8 mouse cellular contexts compared by ENCODE assay signal in genomic region chr11:118401760-118402280, GRCm38 (mm10). TPM values are rescaled to one million over a fixed set of nuclear protein-coding genes. Genes with fewer than 3 reads are reported as not detected.
DNase-seq lines count a peak whose midpoint lies in the region; ATAC-seq and TF ChIP-seq lines count a peak whose summit lies in the region.

Lgals3bp (minus strand) TSS chr11:118402092.

- no peak for TF ChIP-seq POLR2A in brain, embryonic 14.5 days (IDR thresholded peaks at IDR 0.05; ENCODE audit: borderline replicate concordance, extremely low read depth, insufficient read depth, insufficient read length, poor library complexity, severe bottlenecking)

- peaks cover 7% of the 10 kb centered on the region for H3K36me3 ChIP-seq in forebrain, embryonic 14.5 days (ENCODE audit: control insufficient read depth, insufficient read depth, low read length)
- peaks cover 15% of the 10 kb centered on the region for H3K36me3 ChIP-seq in forebrain, embryonic 12.5 days (replicated peaks)
- peaks cover 14% of the 10 kb centered on the region for H3K36me3 ChIP-seq in hindbrain, embryonic 14.5 days (replicated peaks; ENCODE audit: control insufficient read depth, insufficient read depth)
- no peaks in the 10 kb centered on the region for H3K36me3 ChIP-seq in lung, embryonic 16.5 days (ENCODE audit: control insufficient read depth, insufficient read depth, low read length)

- H3K9me3 ChIP-seq in forebrain, embryonic 14.5 days (replicated peaks; ENCODE audit: control insufficient read depth, low read length) = no peaks in the 10 kb centered on the region
- no peaks in the 10 kb centered on the region for H3K9me3 ChIP-seq in forebrain, embryonic 12.5 days
- H3K9me3 ChIP-seq in hindbrain, embryonic 14.5 days (ENCODE audit: control insufficient read depth, low read length) = no peaks in the 10 kb centered on the region
- H3K9me3 ChIP-seq in lung, embryonic 16.5 days (ENCODE audit: control insufficient read depth, low read length) = no peaks in the 10 kb centered on the region

- H3K27ac ChIP-seq in forebrain, embryonic 14.5 days (ENCODE audit: low read depth, low read length) = no peak within 1 kb of the TSS
- no peak within 1 kb of the TSS for H3K27ac ChIP-seq in forebrain, embryonic 12.5 days
- no peak within 1 kb of the TSS; the same call in 1 of the 2 replicates for H3K27ac ChIP-seq in hindbrain, embryonic 14.5 days
- peak within 1 kb of the TSS; percentile 38; the same call in 1 of the 2 replicates for H3K27ac ChIP-seq in lung, embryonic 16.5 days (ENCODE audit: low read length)

- H3K4me1 ChIP-seq in forebrain, embryonic 14.5 days (ENCODE audit: control insufficient read depth, insufficient read depth, low read length) = no peaks in the 10 kb centered on the region
- H3K4me1 ChIP-seq in forebrain, embryonic 12.5 days = no peaks in the 10 kb centered on the region; the same call in 1 of the 2 replicates
- H3K4me1 ChIP-seq in hindbrain, embryonic 14.5 days (replicated peaks; ENCODE audit: control insufficient read depth, insufficient read depth, low read length) = no peaks in the 10 kb centered on the region
- H3K4me1 ChIP-seq in lung, embryonic 16.5 days (replicated peaks; ENCODE audit: control insufficient read depth, insufficient read depth, low read length) = peaks cover 12% of the 10 kb centered on the region

- no peak within 1 kb of the TSS for H3K4me2 ChIP-seq in forebrain, embryonic 14.5 days (ENCODE audit: low read length)
- H3K4me2 ChIP-seq in forebrain, embryonic 12.5 days = no peak within 1 kb of the TSS
- H3K4me2 ChIP-seq in hindbrain, embryonic 14.5 days (replicated peaks) = no peak within 1 kb of the TSS
- H3K4me2 ChIP-seq in lung, embryonic 16.5 days (ENCODE audit: low read depth, low read length) = no peak within 1 kb of the TSS

- no peak within 1 kb of the TSS for H3K9ac ChIP-seq in forebrain, embryonic 14.5 days (ENCODE audit: low read length)
- H3K9ac ChIP-seq in forebrain, embryonic 12.5 days = no peak within 1 kb of the TSS
- H3K9ac ChIP-seq in hindbrain, embryonic 14.5 days = 0 out of 2 replicates have a peak within 1 kb of the TSS, but pooled peaks have one; percentile 20
- H3K9ac ChIP-seq in lung, embryonic 16.5 days (ENCODE audit: low read length) = peak within 1 kb of the TSS; percentile 44; the same call in 1 of the 2 replicates

- H3K4me3 ChIP-seq in forebrain, embryonic 14.5 days (ENCODE audit: low read depth, low read length) = no peak within 1 kb of the TSS
- no peak within 1 kb of the TSS for H3K4me3 ChIP-seq in forebrain, embryonic 12.5 days (replicated peaks)
- H3K4me3 ChIP-seq in hindbrain, embryonic 14.5 days (replicated peaks; ENCODE audit: low read length) = no peak within 1 kb of the TSS
- no peak within 1 kb of the TSS for H3K4me3 ChIP-seq in lung, embryonic 16.5 days (ENCODE audit: low read length)

- DNase-seq in forebrain, embryonic 14.5 days (ENCODE audit: low spot score) = peak; percentile 39
- peak; percentile 51 for DNase-seq in brain, embryonic 14.5 days (ENCODE audit: low read depth)
- DNase-seq in gastrocnemius, adult 18-20 months (ENCODE audit: low spot score) = peak; percentile 80
- peak; percentile 38 for DNase-seq in hindbrain, embryonic 14.5 days (ENCODE audit: low spot score)
- peak in 1 of 2 experiments; percentile 33 for DNase-seq in layer of hippocampus, postnatal 25 days (ENCODE audit: extremely low spot score in 1 of 2, low spot score in 1 of 2)
- peak; percentile 87 for DNase-seq in skeletal muscle tissue, adult 2 months (ENCODE audit: low read depth, low spot score)

- no peaks in the 10 kb centered on the region for H3K27me3 ChIP-seq in forebrain, embryonic 14.5 days (replicated peaks; ENCODE audit: control insufficient read depth, insufficient read depth, low read length)
- no peaks in the 10 kb centered on the region for H3K27me3 ChIP-seq in forebrain, embryonic 12.5 days
- H3K27me3 ChIP-seq in hindbrain, embryonic 14.5 days (ENCODE audit: control insufficient read depth, insufficient read depth, low read length) = no peaks in the 10 kb centered on the region
- no peaks in the 10 kb centered on the region for H3K27me3 ChIP-seq in lung, embryonic 16.5 days (ENCODE audit: control insufficient read depth, insufficient read depth, low read depth, low read length)

- no peak for ATAC-seq in forebrain, embryonic 14.5 days
- ATAC-seq in forebrain, embryonic 12.5 days (ENCODE audit: low FRiP score) = no peak
- no peak for ATAC-seq in hindbrain, embryonic 14.5 days (ENCODE audit: low FRiP score)
- ATAC-seq in lung, embryonic 16.5 days (ENCODE audit: low read depth) = peak; percentile 49

- 56% methylated on average over 7 of the region's 7 CpGs for WGBS in forebrain, embryonic 14.5 days
- WGBS in forebrain, embryonic 12.5 days = 52% methylated on average over 7 of the region's 7 CpGs
- 60% methylated on average over 7 of the region's 7 CpGs for WGBS in hindbrain, embryonic 14.5 days
- 40% methylated on average over 7 of the region's 7 CpGs for WGBS in lung, embryonic 16.5 days

- TF ChIP-seq CTCF in brain, embryonic 14.5 days (IDR thresholded peaks at IDR 0.05; ENCODE audit: borderline replicate concordance, extremely low read depth, insufficient read depth, insufficient read length) = peak; percentile 24; the same call in 1 of the 2 replicates

RNA-seq across cellular contexts. Expression of gene Lgals3bp, which starts in this region (rescaled TPM):
- polyA plus RNA-seq in forebrain, embryonic 14.5 days (2014; fragmentation: Nextera tagmentation; extraction: Ambion mirVana) = 3.0 TPM in 2 replicates
- 1.2 TPM in 2 replicates for polyA plus RNA-seq in forebrain, embryonic 12.5 days (2016; fragmentation: Nextera tagmentation; extraction: Ambion mirVana)
- polyA plus RNA-seq in brain, embryonic 14.5 days (2012; rRNA removed) = 5.6 and 7.0 TPM in 2 replicates
- 10 to 100 TPM; 15.8 to 17.1 TPM for total RNA-seq in gastrocnemius, adult 18-20 months (2021)
- polyA plus RNA-seq in hindbrain, embryonic 14.5 days (2014; fragmentation: Nextera tagmentation; extraction: Ambion mirVana) = 4.0 and 4.7 TPM in 2 replicates
- 10 to 100 TPM; 13.5 to 14.2 TPM for total RNA-seq in layer of hippocampus, postnatal 25 days (2021)
- polyA plus RNA-seq in lung, embryonic 16.5 days (2015; fragmentation: Nextera tagmentation; extraction: Ambion mirVana) = 7.3 and 10.4 TPM in 2 replicates

Comparison
In these comparisons a context has a peak if more than half of its experiments do, and no peak if none do; other contexts are left out.
1. H3K9ac ChIP-seq: peak in hindbrain, embryonic 14.5 days (single experiment) and lung, embryonic 16.5 days (single experiment); none in forebrain, embryonic 14.5 days (single experiment) and forebrain, embryonic 12.5 days (single experiment).